In the genomic region with DNA sequence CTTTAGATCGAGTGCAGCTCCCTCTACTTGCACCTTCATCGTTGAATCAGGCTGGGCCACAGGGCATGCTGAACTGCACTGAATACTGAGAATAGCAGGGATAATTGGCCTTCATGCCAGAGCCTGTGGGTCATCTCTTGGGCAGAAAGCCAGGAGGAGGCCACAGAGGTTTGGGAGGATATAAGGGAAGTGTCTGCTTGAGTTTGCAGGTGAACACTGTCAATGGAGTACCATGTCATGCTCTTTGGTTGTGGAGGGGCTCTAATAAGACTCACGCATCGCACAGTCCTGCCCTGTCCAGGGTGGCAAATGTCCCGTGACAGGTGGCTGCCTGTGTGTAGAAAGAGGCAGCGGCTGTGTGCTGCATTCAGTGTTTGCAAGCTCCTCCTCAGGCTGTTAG, we compare ENCODE assay signal across 20 mouse cellular contexts. TPM values are rescaled to one million over a fixed set of nuclear protein-coding genes. Genes with fewer than 3 reads are reported as not detected.
DNase-seq lines count a peak whose midpoint lies in the region; ATAC-seq and TF ChIP-seq lines count a peak whose summit lies in the region.
"Had no signal": no experiment of that assay in that cellular context is flagged by ENCODE, and none has a peak within 500 bp of the region (broad histone marks: within the 10 kb centered on the region; RNA-seq: fewer than 3 reads in every experiment).

No protein-coding gene starts in this region.

- H3K27me3 ChIP-seq in Patski = no peaks in the 10 kb centered on the region
- no peaks in the 10 kb centered on the region for H3K27me3 ChIP-seq in forebrain, embryonic 13.5 days
- H3K27me3 ChIP-seq: embryonic facial prominence, embryonic 13.5 days; liver, embryonic 13.5 days had no signal

- no peak overlapping the region for H3K9ac ChIP-seq in forebrain, embryonic 13.5 days
- H3K9ac ChIP-seq: embryonic facial prominence, embryonic 13.5 days; liver, embryonic 13.5 days had no signal

- no peak overlapping the region for H3K4me2 ChIP-seq in forebrain, embryonic 13.5 days
- H3K4me2 ChIP-seq: embryonic facial prominence, embryonic 13.5 days; liver, embryonic 13.5 days had no signal

- POLR2A ChIA-PET in Patski (lab: Charles Lee) = interaction anchor here (1.0 kb wide), 1 partner anchor 19 kb away, joined by 3 read pairs; no protein-coding TSS in a partner anchor

- in situ Hi-C loops in Patski (cut with MboI; ENCODE audit: low pct_unique_long_range_greater_than_20kb) = loop anchor here (25.0 kb wide), 1 partner anchor 1696 kb away; no protein-coding TSS in a partner anchor

- H3K9me3 ChIP-seq in forebrain, embryonic 13.5 days (replicated peaks) = no peaks in the 10 kb centered on the region
- H3K9me3 ChIP-seq: embryonic facial prominence, embryonic 13.5 days; liver, embryonic 13.5 days had no signal

- peaks cover 24% of the 10 kb centered on the region for H3K36me3 ChIP-seq in forebrain, embryonic 13.5 days (ENCODE audit: poor library complexity, severe bottlenecking)
- H3K36me3 ChIP-seq: embryonic facial prominence, embryonic 13.5 days; G1E; liver, embryonic 13.5 days had no signal

- TF ChIP-seq CTCF in Patski (IDR thresholded peaks at IDR 0.05) = no peak

- no peak overlapping the region for H3K27ac ChIP-seq in forebrain, embryonic 13.5 days
- H3K27ac ChIP-seq: embryonic facial prominence, embryonic 13.5 days; heart, adult 2 months; kidney, postnatal 0 days; liver, embryonic 13.5 days had no signal

- DNase-seq in MN1 (ENCODE audit: low spot score) (peak; percentile 31), Patski (ENCODE audit: low read depth, low spot score) (no peak)
- DNase-seq in brain, adult 2 months (ENCODE audit: low read depth, low spot score) = peak; percentile 55
- DNase-seq in cerebellum, adult 9-11 months = peak; percentile 63
- DNase-seq in urinary bladder, postnatal 25 days (ENCODE audit: low spot score) = no peak
- DNase-seq in lung, postnatal 14 days = no peak
- DNase-seq: gastrocnemius, postnatal 14 days; heart, adult 2 months; kidney, adult 11 months; liver, embryonic 13.5 days; midbrain, embryonic 14.5 days; right cerebral cortex, adult 18-20 months; spleen, adult 18-20 months; thymus, adult 2 months had no signal

- WGBS in forebrain, embryonic 13.5 days = 88% methylated on average over 6 of the region's 6 CpGs

- H3K4me3 ChIP-seq in forebrain, embryonic 13.5 days = no peak overlapping the region
- H3K4me3 ChIP-seq: embryonic facial prominence, embryonic 13.5 days; heart, adult 2 months; liver, embryonic 13.5 days had no signal

- CTCF ChIA-PET in Patski (lab: Charles Lee) = interaction anchor here (1.2 to 44.5 kb wide), 8 partner anchors 8 to 114 kb away, joined by 3 to 786 read pairs (median 5); partner anchors contain the start of gene 1700010I14Rik

- peaks cover 32% of the 10 kb centered on the region for H3K4me1 ChIP-seq in forebrain, embryonic 13.5 days
- H3K4me1 ChIP-seq: embryonic facial prominence, embryonic 13.5 days; liver, embryonic 13.5 days had no signal

- ATAC-seq in Patski = peak; percentile 3
- ATAC-seq in forebrain, embryonic 13.5 days = no peak
- ATAC-seq: CD4-positive, CD25-positive, alpha-beta regulatory T cell, adult 4 months; hindbrain, embryonic 16.5 days had no signal

RNA-seq across cellular contexts. Expression of gene 1700010I14Rik, which starts 30.0 kb away (rescaled TPM):
- 3.9 TPM for polyA plus RNA-seq in Patski (2021)
- 2.1 and 2.4 TPM in 2 replicates for polyA plus RNA-seq in forebrain, embryonic 13.5 days (2015; fragmentation: Nextera tagmentation; extraction: Ambion mirVana)
- polyA plus RNA-seq: G1E had no signal

Comparison
In these comparisons a context has a peak if more than half of its experiments do, and no peak if none do; other contexts are left out.
1. DNase-seq: peak in MN1 (single experiment), brain, adult 2 months (single experiment) and cerebellum, adult 9-11 months (single experiment); none in Patski (single experiment), urinary bladder, postnatal 25 days (single experiment) and lung, postnatal 14 days (single experiment).